Mouse (Mus musculus) c-Kit-positive CD71-negative TER-119-negative erythroid progenitor cells, embryonic 14.5 days (primary cell): ENCODE results near the gene 1700001P01Rik.

Source experiments
- DNase-seq: peaks from one replicate; pipeline ENCODE4 v3.0.0-alpha.2; 2013; ENCODE audit warnings: low read depth

The 1700001P01Rik gene

DNA sequence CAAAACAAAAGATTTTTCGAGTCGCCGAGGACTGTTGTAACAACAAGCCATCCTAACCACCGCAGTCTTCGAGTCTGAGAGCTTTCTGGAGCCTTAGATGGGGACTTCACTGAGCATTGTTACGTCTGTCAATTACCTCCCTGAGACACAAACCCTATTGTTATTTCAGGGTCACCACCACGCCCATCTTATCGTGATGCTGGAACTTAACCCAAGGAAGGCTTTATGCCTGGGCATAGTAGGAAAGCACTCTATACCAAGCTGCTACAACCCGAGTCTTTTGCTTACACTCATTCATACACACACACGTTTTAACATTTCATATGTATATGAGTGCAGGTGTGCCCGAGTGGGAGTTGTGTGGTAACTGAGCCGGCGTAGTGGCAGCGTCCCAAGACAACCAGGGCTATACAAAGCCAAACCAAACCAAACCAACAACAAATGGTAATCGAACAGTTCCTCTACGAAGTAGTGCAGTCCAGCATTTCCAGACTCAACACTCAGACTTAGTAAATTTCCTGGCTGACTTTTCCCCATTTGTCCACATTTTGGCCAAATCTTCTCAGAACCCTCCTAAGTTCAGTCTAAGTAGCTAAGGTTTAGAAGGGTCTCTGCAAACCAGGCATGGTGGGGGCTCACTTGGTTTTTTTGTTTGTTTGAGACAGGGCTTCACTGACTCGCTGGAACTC lies at the start of gene 1700001P01Rik:
TSS of gene 1700001P01Rik (minus strand) at position 111 of the 689 bp plus-strand sequence.
- no peak for DNase-seq

DNA sequence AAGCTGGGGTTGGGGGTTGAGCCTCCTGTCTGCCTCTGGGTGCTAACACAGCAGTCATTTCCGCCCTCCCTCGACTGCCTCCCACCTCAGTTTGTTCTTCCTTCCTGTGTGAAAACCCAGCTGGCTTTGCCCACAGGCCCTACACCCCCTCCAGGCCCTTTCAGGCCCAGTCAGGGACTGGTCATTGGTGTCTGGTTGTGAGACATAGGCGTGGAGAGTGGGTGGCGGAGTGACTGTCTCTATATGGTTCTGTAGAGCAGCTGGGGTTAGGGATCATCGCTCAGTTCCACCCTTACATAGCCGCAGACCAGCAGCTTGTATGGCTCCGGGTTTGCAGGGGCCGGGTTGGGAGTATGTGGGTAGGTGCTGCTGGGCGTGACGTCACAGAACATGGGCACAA lies 49.6 kb upstream of the 1700001P01Rik start:
- DNase-seq, result no peak

DNA sequence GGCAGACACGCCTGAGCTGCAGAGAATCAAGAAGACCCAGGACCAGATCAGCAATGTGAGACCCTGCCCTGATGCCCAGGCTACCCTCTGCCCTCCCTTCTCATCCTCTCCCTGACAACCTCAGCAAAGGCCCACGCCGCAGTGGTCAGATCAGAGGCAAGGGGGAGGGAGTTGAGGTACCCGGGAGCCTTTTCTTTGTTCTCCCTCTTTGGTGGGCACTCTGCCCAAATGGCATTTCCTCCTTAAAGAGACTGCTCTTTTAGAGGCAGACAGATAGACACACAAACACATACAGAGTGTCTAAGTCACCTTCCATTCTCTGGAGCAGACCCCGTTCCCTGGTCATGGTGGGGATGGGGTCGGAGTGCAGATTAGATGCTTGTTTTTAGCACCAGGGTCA lies 49.2 kb upstream of the 1700001P01Rik start:
- no peak for DNase-seq

DNA sequence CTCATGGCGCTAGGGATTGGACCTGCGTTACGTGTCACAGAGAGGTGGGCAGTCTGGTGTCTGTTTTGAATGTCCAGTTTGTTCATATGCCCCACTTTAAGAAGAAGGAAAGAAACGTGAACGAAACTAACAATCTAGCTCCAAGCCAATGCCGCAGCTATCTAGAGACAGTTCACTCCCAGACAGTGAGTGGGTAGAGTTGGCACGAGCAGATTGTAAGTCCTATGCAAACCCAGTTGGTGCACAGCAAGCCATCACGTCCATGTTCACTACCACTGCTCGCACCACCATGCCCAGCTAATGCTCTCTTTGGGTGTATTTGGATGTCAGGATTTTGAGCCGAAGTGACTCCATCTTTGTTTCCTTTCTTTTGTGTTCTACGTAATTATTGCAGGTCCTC lies 48.5 kb upstream of the 1700001P01Rik start:
- DNase-seq, result no peak

DNA sequence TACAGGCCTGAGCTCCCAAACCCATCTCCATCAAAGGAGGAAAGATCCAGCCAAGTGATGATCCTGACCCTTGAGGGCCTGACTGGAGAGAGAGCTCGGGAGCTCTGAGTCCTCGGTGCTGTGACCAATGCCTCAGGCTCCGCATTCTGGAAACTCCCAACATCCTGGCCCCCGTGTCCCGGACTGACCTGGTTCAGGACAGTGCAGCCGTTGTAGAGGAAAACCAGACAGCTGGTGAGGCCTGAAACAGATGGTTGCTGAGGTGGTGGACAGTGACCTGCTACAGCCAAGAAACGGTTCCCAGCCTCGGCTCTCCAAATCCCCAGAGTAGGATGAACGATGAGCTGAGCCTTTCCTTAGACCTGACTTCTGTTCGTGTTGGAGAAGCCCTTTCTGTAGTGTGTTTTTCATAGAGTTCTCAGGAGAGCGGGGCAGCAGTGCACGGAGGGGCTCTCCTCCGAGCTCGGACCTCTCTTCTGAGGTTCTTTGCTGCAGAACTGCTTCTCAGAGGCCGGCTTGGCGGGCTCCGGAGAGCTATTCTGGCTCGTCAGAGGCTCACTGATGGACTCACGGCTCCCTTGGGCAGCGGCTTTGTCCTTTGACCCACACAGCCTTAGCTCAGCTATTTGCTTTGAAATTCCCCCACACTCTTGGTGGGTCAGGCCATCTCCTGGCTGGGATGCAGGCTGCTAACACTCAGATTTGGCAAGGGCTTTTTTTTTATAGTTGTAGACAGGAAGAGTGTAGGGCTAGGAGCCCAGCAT lies 47.3 kb upstream of the 1700001P01Rik start:
- DNase-seq, result no peak

DNA sequence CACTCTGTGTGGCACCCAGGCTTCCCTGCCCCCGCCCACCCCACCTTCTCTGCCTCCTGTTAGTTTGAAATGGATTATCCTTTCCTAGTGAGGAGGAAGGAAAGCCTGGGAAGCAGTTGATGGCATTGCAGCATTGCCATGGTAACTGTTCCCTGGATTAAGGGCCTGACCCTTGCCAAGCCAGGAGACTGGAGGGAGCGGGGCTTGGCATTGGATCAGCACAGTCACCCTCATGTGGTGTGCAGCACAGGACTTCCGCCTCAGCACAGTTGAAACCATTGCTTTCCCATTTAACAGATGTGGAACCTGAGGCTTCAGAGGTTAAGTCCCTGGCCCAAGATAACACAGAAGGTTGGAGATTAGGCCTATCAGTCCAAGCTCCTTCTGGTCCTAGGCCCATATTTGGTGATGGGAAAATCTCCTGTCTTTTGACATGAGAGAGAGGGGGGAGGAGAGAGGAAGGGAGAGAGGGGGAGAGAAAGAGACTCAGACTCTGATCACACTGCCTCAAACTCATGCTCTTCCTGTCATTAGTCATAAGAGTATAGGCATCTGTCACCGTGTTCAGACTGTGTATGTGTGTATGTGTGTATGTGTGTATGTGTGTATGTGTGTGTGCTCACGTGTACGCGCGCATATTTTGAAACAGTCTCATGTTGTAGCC lies 45.8 kb upstream of the 1700001P01Rik start:
- no peak for DNase-seq

DNA sequence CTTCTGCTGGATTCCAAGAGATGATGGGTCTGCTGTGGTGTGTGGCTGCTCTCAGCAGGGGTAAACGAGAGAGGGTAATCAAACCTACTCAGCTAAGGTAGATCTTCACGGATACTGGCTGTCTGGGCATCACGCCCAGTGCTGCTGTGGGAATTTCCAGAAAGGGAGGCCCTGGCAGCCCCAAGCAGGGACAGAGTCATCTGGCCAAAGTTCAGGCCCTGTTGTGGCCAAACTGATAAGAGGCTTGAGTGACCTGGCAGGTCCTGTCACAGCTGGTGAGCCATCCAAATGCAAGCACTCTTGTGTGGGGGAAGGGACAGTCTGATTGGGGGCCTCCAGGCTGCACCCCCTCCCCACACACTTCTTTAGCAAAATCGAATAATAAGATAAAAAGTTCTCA lies 45.1 kb upstream of the 1700001P01Rik start:
- no peak for DNase-seq

DNA sequence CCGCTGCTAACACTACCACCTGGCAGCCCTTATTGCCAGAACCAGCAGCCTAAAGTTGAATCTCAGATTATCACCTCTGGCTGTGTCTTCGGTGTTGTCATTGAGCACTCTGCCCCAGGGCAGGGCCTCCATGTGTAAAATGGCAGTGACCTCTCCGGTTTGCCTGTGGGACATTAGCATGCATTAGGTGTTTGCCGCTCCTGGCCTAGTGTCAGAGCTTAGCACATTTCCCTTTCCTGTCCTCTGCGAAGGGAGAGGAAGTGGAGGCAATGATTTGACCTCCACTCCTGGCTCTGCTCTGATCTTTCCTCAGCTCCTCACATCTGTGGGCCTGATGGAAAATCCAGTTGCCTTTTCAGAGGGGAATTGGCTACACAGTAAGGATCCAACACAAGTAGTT lies 44.2 kb upstream of the 1700001P01Rik start:
- DNase-seq, result no peak

DNA sequence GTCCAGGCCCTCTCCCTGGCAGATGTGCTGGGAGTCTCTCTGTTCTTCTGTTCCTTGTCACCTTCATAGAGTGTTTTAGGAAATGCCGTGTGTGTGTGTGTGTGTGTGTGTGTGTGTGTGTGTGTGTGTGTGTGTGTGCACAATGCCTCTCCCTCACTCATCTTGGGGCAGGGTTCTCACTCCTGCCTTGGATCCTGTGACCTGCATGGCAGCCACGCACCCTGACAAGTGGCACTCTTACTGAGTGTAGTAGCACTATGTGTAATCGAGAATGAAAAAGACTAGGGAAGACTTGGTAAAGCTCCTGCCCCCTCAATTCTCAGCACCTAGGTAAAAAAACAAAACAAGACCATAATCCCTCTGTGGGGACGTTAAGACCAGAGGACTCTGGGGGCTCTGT lies 43.4 kb upstream of the 1700001P01Rik start:
- DNase-seq, result no peak

DNA sequence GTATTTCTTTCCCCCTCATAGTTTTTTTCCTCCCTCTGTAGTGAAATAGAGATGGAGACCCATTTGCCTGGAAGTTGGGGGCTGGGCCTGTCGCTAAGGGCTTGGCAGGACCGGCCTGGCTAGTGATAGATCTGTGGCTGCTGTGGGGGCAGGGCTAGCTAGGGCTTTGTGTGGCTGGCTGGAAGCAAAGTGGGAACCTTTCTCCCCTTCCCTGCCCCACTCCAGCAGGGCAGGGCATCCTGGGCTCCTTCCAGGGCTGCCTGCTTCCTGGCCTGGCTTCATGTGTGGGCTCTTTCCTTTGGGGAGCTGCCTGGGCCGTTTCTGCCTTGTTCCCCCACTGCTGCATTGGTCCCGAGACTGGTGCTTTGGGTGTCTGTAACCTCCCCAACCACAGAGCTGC lies 42.9 kb upstream of the 1700001P01Rik start:
- no peak for DNase-seq

DNA sequence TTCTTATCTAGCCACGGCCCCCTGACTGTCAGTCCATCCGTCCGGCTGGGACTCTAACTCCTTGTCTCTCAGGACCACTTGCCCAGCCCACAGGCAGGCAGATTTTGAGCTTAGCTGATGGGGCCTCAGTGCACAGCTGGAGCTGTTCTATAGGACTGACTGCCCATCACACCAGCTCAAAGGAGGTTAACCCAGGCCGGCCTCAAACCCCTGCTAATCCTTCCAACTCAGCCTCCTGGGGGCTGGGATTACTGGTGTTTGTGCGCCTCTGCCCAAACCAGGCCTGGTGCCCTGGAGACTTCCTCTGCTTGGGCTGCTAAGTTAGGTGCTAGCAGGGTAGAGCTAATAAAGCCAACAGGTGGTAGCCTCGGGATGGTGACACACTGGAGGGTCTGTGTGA lies 42.3 kb upstream of the 1700001P01Rik start:
- DNase-seq, result no peak

DNA sequence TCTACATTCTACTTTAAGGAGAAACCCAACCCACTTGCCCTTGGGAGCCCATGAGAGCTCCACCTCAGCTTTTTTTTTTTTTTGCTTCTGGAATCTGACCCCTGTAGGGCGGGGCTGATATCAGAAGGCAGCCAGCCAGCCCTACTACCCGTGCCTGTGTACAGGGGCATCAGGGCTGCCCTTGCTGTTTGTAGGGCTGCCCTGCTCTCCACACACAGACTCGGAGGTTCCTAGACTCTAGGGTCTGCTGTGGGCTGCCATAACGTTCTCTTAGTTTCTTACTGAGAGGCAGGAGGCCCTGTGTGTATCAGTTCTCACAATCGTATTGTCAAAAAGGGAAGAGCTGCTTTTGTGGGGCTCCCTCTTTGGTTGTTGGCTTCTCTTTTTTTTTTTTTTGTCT lies 41.7 kb upstream of the 1700001P01Rik start:
- no peak for DNase-seq

DNA sequence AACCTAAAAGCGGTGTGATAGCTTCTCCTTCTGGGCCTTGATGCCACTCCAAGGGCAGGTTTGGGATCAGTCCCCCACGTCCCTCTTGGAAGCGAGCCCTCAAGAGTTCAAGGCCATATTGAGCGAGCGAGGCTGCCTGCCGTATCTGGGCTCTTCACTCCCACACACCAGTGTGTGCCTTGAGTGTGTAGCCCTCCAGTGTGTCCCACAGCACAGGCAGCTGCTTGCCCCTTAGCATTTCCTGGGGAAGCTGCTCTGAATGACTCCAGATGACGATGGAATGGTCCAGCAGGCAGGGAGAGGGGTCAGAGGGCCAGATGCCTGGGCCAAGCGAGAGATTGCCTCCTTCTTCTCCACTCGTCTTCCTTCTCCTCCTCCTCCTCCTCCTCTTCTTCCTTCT lies 41.2 kb upstream of the 1700001P01Rik start:
- no peak for DNase-seq

DNA sequence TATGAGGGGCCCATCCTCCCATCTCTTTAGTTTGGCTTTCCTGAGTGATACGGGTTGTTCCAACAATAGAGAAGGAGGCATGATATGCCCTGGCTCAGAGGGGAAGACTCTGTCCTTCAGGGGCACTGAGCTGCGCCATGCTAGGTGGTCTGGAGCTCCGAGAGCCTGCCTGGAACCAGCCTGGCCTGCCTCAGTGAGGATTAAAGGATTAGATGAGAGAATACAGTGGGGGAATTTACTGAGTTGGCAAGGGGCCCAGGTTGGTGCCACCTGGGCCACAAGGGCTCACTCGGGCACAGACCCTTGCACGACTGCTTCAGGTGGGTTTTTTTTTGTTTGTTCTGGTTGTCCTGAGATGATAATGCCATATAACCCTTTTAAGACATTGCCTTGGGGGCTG lies 40.5 kb upstream of the 1700001P01Rik start:
- no peak for DNase-seq

DNA sequence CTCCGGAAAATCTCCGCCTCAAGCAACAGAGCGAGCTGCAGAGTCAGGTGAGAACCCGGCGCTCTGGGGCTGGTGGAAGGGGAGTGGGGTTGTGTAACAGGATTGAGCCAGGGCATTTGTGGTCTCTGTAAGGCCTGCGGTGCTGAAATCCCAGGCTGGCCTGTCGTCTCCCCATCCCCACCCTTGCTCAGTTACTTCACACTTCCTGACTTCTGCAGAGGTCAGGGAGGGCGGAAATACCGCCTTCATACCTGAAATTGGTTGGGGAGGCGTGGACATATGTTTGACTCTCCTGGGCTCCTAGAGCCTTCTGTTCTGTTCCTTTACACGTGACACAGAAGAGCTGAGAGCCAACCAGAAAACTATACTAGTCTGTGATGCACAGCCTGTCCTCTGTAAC lies 40.0 kb upstream of the 1700001P01Rik start:
- DNase-seq, result no peak

DNA sequence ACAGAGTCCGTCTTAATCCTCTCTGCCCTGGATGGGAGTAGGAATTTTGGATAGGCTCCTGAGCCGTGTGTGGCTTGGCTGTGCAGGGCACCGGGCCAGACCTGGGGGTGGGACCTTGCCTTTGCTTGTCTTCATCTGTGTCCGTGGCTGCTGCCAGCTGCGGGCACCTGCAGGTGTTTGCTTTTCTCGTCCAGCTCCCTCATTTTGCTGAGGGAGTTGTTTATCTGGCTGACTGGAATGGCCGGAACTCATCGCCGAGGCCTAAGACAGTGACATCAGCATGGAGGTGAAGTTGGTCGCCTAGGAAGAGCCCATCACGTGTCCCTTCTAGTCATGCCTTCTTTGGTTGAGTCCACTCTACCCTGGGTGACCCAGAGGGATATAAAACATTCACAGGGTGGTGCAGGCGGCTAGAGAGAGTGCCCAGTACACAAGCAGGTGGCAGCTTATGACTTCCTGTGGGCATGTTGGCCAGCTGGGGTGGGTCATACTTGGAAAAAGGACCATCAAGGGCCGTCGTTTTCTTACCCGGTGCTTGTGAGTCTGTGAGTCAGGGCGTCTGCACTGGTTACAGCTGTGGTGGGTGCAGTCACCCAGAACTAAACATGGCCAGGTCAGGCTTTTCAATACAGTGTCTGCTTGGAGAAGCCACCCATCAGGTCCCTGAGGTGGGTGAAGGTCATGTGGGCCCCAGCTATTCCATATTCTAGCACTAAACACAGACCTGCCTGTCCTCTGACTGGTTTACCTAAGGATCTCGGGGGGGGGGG lies 38.2 kb upstream of the 1700001P01Rik start:
- DNase-seq, result no peak

DNA sequence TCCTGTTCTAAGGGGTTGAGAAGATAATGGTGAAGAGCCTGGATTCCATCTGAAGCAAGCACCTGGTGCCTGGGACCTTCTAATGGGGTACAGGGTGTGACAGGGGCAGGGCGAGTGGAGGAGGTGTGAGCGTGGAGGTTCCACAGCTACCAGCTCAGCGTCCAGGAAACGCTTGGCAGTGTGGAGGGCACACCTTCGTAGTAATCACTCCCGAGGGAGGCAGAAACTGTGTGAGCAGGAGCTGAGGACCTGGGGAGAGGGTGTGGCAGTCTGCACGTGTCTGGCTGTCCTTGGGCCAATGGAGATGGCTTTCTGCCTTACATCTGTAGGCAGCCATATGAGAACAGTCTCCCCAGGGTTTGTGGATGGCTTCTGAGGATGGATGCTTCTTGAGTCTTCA lies 37.4 kb upstream of the 1700001P01Rik start:
- no peak for DNase-seq

DNA sequence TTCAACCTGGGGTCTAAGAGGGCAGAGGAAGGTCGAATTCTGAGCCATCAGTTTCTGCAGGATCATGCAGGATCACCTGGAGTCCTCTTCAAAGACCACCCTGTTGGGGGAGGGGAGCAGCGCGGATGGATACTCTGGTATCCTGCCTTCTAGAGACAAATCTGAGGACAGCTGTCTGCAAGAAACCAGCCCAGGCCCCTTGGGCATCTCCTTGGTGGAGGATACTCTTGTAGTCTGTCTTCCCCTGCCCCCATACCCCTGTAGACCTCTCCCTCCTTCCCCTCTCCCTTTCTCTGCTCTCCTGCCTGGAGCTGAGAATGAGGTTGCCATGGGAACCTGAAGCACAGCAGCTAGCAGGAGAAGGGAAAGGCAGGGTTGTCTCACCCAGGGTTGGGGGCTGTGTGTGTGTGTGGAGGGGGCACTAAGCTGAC lies 36.8 kb upstream of the 1700001P01Rik start:
- no peak for DNase-seq

DNA sequence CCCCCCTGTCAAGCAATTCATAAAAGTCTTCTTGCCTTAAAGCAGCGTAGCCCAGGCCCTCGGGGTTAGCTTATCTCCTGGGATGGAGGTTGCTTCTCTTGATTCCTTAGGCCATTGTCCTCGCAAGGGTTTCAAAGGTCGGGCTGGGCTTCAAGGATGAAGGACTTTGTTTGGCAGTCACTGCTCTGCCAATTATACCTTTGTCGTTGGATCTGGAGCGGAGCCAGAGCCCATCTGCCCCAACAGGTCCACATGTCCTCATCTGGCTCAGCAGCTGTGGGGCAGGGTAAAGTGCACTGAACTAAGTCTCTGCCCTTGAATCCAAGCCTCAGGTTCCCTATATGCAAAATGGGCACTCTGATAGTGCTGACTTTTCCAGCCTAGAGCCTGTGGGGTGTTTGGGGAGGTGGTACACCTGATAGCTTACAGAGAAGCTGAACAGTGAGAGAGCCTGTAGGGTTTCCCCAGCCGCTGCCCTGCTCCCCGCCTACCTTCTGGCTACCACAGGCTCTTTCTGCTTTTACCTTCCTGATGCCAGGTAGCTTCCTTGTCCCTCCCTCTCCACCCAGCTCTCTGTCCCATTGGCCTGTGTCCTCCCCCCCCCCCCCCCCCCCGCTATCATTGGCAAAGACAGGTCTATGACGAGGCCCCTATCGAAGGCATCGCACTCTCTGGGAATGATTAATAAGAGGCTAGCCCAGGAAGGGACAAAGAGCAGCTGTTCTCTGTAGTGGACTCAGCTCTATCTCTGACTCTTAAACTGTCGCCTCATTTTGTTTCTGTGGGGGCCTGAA lies 36.0 kb upstream of the 1700001P01Rik start:
- DNase-seq, result no peak

DNA sequence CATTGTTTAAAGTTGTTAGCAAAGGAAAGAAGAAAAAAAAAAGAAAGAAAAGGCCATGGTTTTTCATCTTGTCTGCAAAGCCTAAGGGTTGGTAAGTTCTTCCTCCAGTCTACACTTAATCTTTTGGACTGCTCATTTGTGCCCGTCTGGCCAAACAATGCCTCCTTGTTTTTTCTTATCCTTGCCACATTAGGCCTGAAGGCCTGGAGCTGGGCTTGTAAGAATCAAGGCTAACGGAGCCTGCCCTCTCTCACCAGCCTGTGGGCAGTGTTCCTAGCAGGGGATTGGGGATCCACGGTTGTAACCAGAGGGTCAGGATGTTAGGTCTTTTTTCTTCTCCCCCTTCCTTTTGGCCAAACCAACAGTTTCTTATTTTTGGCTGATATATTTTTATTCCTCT lies 35.3 kb upstream of the 1700001P01Rik start:
- no peak for DNase-seq

DNA sequence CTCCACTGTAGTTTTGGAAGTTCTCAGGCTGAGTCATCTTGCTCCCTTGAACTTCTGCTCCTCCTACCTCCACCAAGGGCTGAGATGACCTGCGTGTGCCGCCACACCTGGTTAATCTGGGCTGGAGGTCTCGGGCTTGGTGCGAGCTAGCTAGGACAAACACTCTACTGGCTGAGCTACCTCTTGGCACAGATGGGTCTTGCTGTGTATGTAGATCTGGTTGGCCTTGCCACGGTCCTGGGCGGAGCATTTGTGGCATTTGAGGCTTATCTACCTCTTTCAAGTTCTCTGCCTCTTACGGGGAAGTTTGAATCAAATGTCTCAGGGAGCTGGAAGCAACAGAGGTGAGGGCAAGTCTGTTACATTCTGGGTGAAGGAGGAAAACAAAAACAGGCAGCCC lies 34.6 kb upstream of the 1700001P01Rik start:
- no peak for DNase-seq
